Mouse (Mus musculus) cortical plate, adult 2 months (tissue): ENCODE results near the gene Ubap1. TPM values are rescaled to one million over a fixed set of nuclear protein-coding genes. Genes with fewer than 3 reads are reported as not detected.

Source experiments
- H3K27ac ChIP-seq: fragments of 200-500 bp; 2 replicates; pipeline ENCODE4 v1.5.1; 2012; ENCODE audit warnings: low read length, control low read depth, inconsistent platforms; ENCODE audit not compliant: insufficient read depth
- H3K4me1 ChIP-seq: fragments of 200-500 bp; 2 replicates; pipeline ENCODE4 v1.6.1; 2011; ENCODE audit warnings: low read length; ENCODE audit not compliant: control insufficient read depth, insufficient read depth
- H3K4me3 ChIP-seq: fragments of 200-500 bp; 2 replicates; pipeline ENCODE4 v1.5.1; 2011; ENCODE audit warnings: mild to moderate bottlenecking, low read length, control low read depth; ENCODE audit not compliant: insufficient read depth
- CTCF ChIP-seq: fragments of 200-500 bp; IDR thresholded peaks from 2 replicates; pipeline ENCODE4 v1.5.1; 2011; ENCODE audit warnings: mild to moderate bottlenecking, control low read depth, low read length; ENCODE audit not compliant: insufficient read depth; ENCODE audit errors: extremely low read depth
- POLR2A ChIP-seq: fragments of 200-500 bp; IDR thresholded peaks from 2 replicates; pipeline ENCODE4 v1.6.1; 2011; ENCODE audit warnings: mild to moderate bottlenecking, low read length, control low read depth; ENCODE audit not compliant: insufficient read depth; ENCODE audit errors: extremely low read depth
- polyA plus RNA-seq: library from polyadenylated mRNA; depleted of rRNA; stranded (reverse); fragments of >200 nt; gene quantifications from 2 replicates; pipeline ENCODE4 v1.2.3, GENCODE M21; 2012

Ubap1 gene
- polyA plus RNA-seq, 1 experiment = 44.0 TPM

DNA sequence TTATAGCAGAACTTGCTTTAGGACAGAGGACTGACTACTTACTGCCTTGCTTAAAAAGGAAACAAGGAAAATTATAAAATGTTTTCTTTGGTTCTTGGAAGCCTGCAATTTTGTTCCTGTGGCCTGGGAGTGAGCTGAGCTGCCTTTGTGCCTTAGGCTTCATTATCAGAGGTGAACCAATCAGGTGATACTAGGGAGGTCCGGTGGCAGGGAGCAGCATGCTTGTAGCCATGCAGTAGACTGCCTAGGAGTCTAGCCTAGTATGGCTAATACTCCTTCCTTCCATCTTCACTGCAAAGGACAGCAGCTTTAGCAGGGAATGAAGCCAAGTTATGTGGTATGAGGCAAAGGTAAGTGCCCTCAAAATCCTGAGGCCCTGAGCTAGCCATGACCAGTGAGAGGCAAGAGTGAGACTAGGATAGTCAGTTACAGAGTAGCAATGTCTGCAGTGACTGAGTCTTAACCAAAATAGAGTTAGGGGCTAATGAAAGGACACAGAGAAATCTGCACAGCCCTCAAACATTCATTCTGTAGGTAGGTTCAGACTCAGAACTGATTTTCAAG, 37.7 kb downstream of the Ubap1 start:
- H3K27ac ChIP-seq = no peak overlapping the region
- H3K4me3 ChIP-seq = no peak overlapping the region
- TF ChIP-seq CTCF = no peak
- TF ChIP-seq POLR2A = no peak
- peaks cover 3% of the 10 kb centered on the region; the same call in 1 of the 2 replicates for H3K4me1 ChIP-seq

- Histone ChIP-seq H3K4me3 (no peak overlapping the region), H3K4me1 (peaks cover 3% of the 10 kb centered on the region; the same call in 1 of the 2 replicates), H3K27ac (no peak overlapping the region)
- no peak for TF ChIP-seq POLR2A
- no peak for TF ChIP-seq CTCF
Measured at GRCm38 (mm10) chr4:41387755-41388469, 39.1 kb downstream of the Ubap1 start.

DNA sequence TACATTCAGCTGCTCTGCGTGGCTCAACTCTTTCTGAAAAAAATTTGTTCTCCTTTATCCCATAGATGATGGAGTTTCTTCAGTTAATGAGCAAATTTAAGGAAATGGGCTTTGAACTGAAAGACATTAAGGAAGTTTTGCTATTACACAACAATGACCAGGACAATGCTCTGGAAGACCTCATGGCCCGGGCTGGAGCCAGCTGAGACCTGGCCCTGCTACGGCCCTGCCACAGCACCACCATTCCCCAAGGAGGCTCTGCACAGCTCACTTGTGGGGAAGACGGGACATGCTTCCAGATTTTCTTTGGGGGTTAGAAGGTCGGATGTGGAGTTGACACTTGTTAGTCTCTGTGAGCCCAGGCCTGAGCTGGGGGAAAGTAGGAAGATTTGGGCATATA, 39.8 kb downstream of the Ubap1 start:
- TF ChIP-seq CTCF (no peak), POLR2A (no peak)
- peaks cover 3% of the 10 kb centered on the region; the same call in 1 of the 2 replicates for H3K4me1 ChIP-seq
- H3K4me3 ChIP-seq = no peak overlapping the region
- no peak overlapping the region for H3K27ac ChIP-seq

GRCm38 (mm10) chr4:41389240-41389639, 40.4 kb downstream of the Ubap1 start:
- Histone ChIP-seq H3K4me3 (no peak overlapping the region), H3K27ac (no peak overlapping the region), H3K4me1 (peaks cover 3% of the 10 kb centered on the region; the same call in 1 of the 2 replicates)
- TF ChIP-seq CTCF = no peak
- no peak for TF ChIP-seq POLR2A

GRCm38 (mm10) chr4:41390122-41390521, 41.3 kb downstream of the Ubap1 start:
- Histone ChIP-seq H3K4me3 (no peak overlapping the region), H3K4me1 (peaks cover 3% of the 10 kb centered on the region; the same call in 1 of the 2 replicates), H3K27ac (no peak overlapping the region)
- TF ChIP-seq CTCF (peak; percentile 91), POLR2A (no peak)

DNA sequence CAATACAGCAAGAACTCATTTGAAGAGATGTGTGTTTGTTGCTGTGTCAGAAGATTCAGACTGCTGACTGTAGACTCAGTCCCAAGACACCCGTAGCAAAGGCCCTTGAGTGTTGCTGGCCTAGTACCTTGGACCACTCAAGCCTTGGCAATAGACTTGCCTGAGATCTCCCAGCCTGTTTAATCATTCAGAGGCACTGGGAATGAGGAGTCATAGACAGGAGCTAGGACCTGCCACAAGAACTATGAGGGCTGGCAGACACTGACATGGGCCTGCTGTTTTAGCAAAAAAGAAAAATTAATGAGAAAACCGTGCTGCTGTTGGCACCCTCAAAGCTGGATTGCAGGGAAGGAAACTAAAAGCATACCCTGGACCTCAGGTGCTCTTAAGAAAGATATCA, 42.2 kb downstream of the Ubap1 start:
- Histone ChIP-seq H3K4me1 (peaks cover 3% of the 10 kb centered on the region; the same call in 1 of the 2 replicates), H3K27ac (no peak overlapping the region), H3K4me3 (no peak overlapping the region)
- TF ChIP-seq CTCF = no peak

- Histone ChIP-seq H3K4me1 (no peaks in the 10 kb centered on the region), H3K27ac (no peak overlapping the region), H3K4me3 (no peak overlapping the region)
- TF ChIP-seq POLR2A = no peak
- TF ChIP-seq CTCF = no peak
Measured at GRCm38 (mm10) chr4:41394651-41395050, 45.9 kb downstream of the Ubap1 start.

DNA sequence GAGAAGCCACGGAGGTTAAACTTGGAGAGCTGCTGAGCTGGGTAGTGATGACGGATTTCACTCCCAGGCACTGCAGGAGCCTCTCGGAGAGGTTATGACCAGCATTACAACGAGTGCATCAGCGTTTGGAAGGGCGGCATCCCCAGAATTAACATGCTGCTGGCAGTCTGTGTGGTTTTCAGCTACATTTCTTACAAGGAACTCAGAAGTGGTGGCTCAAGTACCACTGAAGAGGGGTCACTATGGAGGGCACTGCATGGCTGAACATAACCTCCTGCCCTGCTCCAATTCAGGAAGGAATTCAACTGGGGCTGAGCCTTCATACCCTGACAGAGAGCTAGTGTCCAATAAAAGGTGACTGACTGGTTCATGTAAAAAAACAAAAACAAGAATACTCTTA, 49.6 kb downstream of the Ubap1 start:
- no peak overlapping the region for H3K4me3 ChIP-seq
- no peak overlapping the region for H3K27ac ChIP-seq
- TF ChIP-seq CTCF (no peak), POLR2A (no peak)
- no peaks in the 10 kb centered on the region for H3K4me1 ChIP-seq

DNA sequence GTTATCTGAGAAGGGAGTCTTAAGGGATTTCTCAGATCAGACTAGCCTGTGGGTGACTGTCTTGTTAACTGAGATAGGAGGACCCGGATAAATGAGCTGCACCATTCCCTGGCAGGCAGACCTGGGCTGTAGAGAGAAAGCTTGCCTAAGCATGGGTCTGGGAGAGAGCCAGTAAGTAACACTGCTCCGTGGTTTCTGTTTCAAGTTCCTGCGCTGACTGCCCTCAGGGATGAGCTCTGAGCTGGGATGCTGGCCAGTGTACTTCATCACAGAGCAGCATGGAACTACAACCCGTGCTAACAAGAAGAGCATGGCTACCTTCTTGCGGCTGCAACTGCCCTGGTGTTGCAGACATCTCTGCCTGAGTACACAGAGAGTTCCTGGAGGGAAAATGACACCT, 51.1 kb downstream of the Ubap1 start:
- Histone ChIP-seq H3K4me3 (no peak overlapping the region), H3K4me1 (no peaks in the 10 kb centered on the region), H3K27ac (no peak overlapping the region)
- TF ChIP-seq CTCF (no peak), POLR2A (no peak)

DNA sequence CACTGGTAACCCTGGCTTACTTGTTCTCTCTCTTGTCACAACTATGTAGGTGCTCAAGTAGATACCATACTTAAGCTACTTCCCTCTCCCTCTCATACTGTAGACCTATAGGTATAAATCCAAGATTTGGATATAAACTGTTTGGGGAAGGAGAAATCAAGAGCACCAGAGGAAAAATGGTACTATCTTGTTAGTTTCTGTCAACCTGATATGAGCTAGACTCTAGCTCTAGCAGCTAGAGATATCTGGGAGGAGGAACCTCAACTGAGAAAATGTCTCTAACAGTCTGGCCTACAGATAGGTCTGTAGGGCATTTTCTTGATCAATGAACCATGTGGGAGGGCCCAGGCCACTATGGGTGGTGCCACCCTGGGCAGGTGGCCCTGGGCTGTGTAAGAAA, 52.4 kb downstream of the Ubap1 start:
- TF ChIP-seq POLR2A = no peak
- TF ChIP-seq CTCF = no peak
- H3K4me3 ChIP-seq = no peak overlapping the region
- H3K4me1 ChIP-seq = no peaks in the 10 kb centered on the region
- no peak overlapping the region for H3K27ac ChIP-seq

DNA sequence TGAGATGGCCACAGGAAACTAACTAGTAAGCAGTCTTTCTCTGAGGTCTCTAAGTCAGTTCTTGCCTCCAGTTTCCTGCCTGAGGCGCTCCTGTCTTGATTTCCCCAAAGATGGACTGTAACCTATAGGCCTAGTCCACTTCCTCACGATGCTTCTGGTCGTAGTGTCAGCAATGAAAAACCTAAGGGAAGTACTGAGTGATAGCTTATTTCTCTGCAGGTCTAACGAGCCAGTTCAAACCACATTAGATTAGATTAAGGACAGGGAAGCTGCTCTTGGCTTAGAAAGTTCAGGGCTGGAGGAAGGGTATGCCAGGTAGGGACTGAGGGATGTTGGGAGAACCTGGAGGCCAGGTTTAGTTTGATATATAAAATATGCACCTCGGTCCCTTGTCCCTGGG, 52.8 kb downstream of the Ubap1 start:
- Histone ChIP-seq H3K4me3 (no peak overlapping the region), H3K4me1 (no peaks in the 10 kb centered on the region), H3K27ac (no peak overlapping the region)
- TF ChIP-seq POLR2A (no peak), CTCF (no peak)
